Mouse (Mus musculus) liver, embryonic 14.5 days (tissue): ENCODE measurements around the gene D930020B18Rik. TPM values are rescaled to one million over a fixed set of nuclear protein-coding genes. Genes with fewer than 3 reads are reported as not detected.
A peak's percentile ranks its signal among the peaks of the same experiment; 100 is the strongest.

ENCODE experiments used
- ATAC-seq: fragments of 200-750 bp; cut with Nextera tagmentation; 2 replicates; pipeline ENCODE4 v1.8.0; 2017; ENCODE audit warnings: moderate number of reproducible peaks, mild to moderate bottlenecking, moderate library complexity; ENCODE audit not compliant: insufficient read depth
- DNase-seq, 3 experiments: peaks; one replicate each; pipeline ENCODE4 v3.0.0-alpha.2; 2012 to 2013; ENCODE audit warnings: low read depth in 3 of 3, low spot score in 3 of 3
- H3K27ac ChIP-seq: fragments of 300-500 bp; sonication (generic); 2 replicates; pipeline ENCODE4 v1.5.1; 2014; ENCODE audit warnings: moderate library complexity, mild to moderate bottlenecking, control low read depth, inconsistent platforms
- H3K27me3 ChIP-seq: fragments of 300-500 bp; sonication (generic); 2 replicates; pipeline ENCODE4 v1.6.1; 2014; ENCODE audit warnings: mild to moderate bottlenecking, low read length, moderate library complexity; ENCODE audit not compliant: control insufficient read depth, insufficient read depth
- H3K36me3 ChIP-seq: fragments of 300-500 bp; sonication (generic); replicated peaks from 2 replicates; pipeline ENCODE4 v1.6.1; 2014; ENCODE audit warnings: low read depth; ENCODE audit not compliant: control insufficient read depth, insufficient read depth
- H3K4me1 ChIP-seq, 2 experiments: fragments of 200-500 bp in 1 of 2; fragments of 300-500 bp in 1 of 2; sonication (generic) in 1 of 2; replicated peaks; 2 replicates each; pipeline ENCODE4 v1.6.1; 2012 to 2014; ENCODE audit warnings: antibody characterized with exemption in 1 of 2, inconsistent platforms in 1 of 2, low read length in 1 of 2; ENCODE audit not compliant: control insufficient read depth in 2 of 2, insufficient read depth in 2 of 2
- H3K4me2 ChIP-seq: fragments of 300-500 bp; sonication (generic); 2 replicates; pipeline ENCODE4 v1.6.1; 2014; ENCODE audit warnings: low read depth, mild to moderate bottlenecking, control low read depth, moderate library complexity
- H3K4me3 ChIP-seq, 2 experiments: fragments of 200-500 bp in 1 of 2; fragments of 300-500 bp in 1 of 2; sonication (generic) in 1 of 2; 2 replicates each; pipeline ENCODE4 v1.5.1; 2012 to 2014; ENCODE audit warnings: low read depth in 2 of 2, low read length in 2 of 2, mild to moderate bottlenecking in 2 of 2, control low read depth in 1 of 2, inconsistent platforms in 1 of 2, moderate library complexity in 1 of 2; ENCODE audit not compliant: insufficient read depth in 1 of 2
- H3K9ac ChIP-seq: fragments of 300-500 bp; sonication (generic); replicated peaks from 2 replicates; pipeline ENCODE4 v1.6.1; 2014; ENCODE audit warnings: mild to moderate bottlenecking, control low read depth, moderate library complexity
- H3K9me3 ChIP-seq: fragments of 300-500 bp; sonication (generic); 2 replicates; pipeline ENCODE4 v1.6.1; 2016; ENCODE audit warnings: low read length, mixed read lengths; ENCODE audit not compliant: control insufficient read depth
- CTCF ChIP-seq: IDR thresholded peaks from 2 replicates; pipeline ENCODE4 v1.5.1; 2016; ENCODE audit warnings: antibody characterized with exemption, low read depth, control low read depth
- EP300 ChIP-seq: IDR thresholded peaks from 2 replicates; pipeline ENCODE4 v1.6.1; 2016; ENCODE audit warnings: antibody characterized with exemption, low read depth
- WGBS: fragments of 180-500 bp; shearing (Covaris S2); extraction: QIAGEN DNeasy Blood & Tissue Kit; methylation state at CpG from one replicate; pipeline ENCODE4 v1.1.7; 2014; ENCODE audit not compliant: insufficient replicate concordance; 5-methylcytosine and 5-hydroxymethylcytosine counted together
- polyA plus RNA-seq, 2 experiments: library from polyadenylated mRNA; depleted of rRNA in 1 of 2; stranded (reverse) in 1 of 2; unstranded in 1 of 2; fragments of >200 nt; fragmentation: Nextera tagmentation in 1 of 2; extraction: Ambion mirVana in 1 of 2; gene quantifications; 2 replicates each; pipeline versions ENCODE4 v1.2.1 to v1.2.3; 2012 to 2014

Gene D930020B18Rik
- polyA plus RNA-seq, 2 experiments = 0.04 TPM; not detected in 1

DNA sequence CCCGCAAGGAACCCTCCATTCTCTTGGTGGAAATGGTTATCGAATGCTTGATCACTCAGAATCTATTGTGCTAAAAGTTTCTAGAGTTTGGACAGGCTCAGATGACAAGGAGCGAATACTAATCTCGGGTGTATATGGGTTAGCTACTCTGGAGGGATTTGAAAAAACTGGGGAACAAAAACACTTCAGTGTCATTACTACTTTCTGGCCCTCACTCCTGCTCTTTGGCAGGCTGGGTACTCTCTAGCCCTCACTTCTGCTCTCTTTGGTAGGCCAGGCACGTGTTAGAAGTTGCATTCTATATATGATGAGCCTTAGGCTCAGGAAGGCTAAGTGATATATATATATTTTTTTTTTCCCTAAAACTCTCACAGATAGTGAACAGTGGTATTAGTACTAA lies 1.8 kb upstream of the D930020B18Rik start:
- TF ChIP-seq CTCF = no peak
- Histone ChIP-seq H3K9me3 (no peaks in the 10 kb centered on the region), H3K4me1 (peaks cover 0 to 4% of the 10 kb centered on the region in 2 experiments; a peak in 1 of 4 replicates), H3K9ac (no peak overlapping the region), H3K4me3 (no peak overlapping the region), H3K27me3 (peaks cover 29% of the 10 kb centered on the region), H3K36me3 (no peaks in the 10 kb centered on the region), H3K4me2 (no peak overlapping the region), H3K27ac (no peak overlapping the region)
- ATAC-seq (no peak), DNase-seq (no peak)
- WGBS = 65% methylated on average over 5 of the region's 5 CpGs

DNA sequence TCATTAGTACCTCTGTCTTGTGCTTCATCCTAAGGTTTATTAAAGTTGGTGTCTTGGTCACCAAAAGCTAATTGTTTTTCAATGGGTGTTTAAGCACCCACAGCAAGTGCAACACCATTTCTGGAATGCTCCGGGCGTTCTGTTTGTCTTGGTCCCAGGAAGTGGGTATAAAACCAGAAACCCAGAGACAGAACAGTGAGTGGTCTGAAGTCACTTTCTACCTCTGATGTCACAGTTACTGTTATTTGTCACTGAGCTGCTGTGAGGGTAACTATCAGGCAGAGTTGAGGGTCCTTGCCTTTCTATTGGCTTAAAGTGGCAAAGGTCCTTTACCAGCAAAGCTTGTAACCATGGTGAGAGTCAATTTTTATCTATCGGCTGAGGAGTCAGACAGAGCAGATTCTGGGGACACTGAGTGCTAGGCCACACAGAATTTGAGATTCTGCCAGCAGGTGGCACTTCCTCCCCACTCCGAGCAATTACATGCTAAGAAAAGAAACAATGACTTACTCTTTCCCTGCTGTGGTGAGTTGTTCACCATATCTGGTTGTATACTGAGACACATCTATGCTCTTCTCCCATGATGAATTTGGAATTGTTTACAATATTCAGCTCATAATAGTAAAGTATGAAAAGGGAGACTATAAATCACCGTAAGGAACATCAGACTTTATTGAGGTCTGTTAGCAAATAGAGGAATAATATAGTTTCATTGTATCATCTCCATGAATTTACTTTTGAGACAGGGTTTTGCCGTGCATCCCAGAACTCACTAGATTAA lies 1.0 kb upstream of the D930020B18Rik start:
- Histone ChIP-seq H3K4me2 (no peak overlapping the region), H3K9me3 (no peaks in the 10 kb centered on the region), H3K4me1 (peaks cover 0 to 4% of the 10 kb centered on the region in 2 experiments; a peak in 1 of 4 replicates), H3K36me3 (no peaks in the 10 kb centered on the region), H3K9ac (no peak overlapping the region), H3K27me3 (peaks cover 29% of the 10 kb centered on the region), H3K27ac (no peak overlapping the region), H3K4me3 (no peak overlapping the region)
- TF ChIP-seq CTCF = peak; percentile 62
- TF ChIP-seq EP300 = no peak
- no peak for DNase-seq
- ATAC-seq = no peak
- 39% methylated on average over 6 of the region's 6 CpGs for WGBS

DNA sequence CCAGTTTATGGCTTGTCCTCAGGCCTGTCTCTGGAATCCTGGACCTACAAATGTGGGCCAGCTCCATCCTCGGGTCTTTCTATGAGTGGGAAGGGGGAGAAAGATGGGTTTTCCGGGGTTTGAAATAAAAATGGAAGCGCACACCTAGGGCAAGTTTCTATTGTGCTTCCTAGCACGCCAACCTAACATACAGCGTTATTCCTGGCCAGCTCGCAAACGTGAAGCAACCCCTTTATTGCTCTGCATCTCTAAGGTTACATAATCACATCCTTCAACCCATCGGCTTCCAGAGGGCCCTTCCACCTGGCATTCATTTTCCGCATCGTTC lies 480 bp upstream of the D930020B18Rik start:
- Histone ChIP-seq H3K27ac (no peak overlapping the region), H3K4me2 (peak overlapping the region; percentile 69), H3K27me3 (peaks cover 29% of the 10 kb centered on the region), H3K4me3 (peak overlapping the region; percentile 1 to 51; a peak in 3 of 4 replicates), H3K9me3 (no peaks in the 10 kb centered on the region), H3K4me1 (peaks cover 0 to 4% of the 10 kb centered on the region in 2 experiments; a peak in 1 of 4 replicates), H3K9ac (no peak overlapping the region), H3K36me3 (no peaks in the 10 kb centered on the region)
- TF ChIP-seq CTCF (no peak), EP300 (no peak)
- WGBS = 14% methylated on average over 10 of the region's 10 CpGs
- ATAC-seq (no peak), DNase-seq (no peak)

DNA sequence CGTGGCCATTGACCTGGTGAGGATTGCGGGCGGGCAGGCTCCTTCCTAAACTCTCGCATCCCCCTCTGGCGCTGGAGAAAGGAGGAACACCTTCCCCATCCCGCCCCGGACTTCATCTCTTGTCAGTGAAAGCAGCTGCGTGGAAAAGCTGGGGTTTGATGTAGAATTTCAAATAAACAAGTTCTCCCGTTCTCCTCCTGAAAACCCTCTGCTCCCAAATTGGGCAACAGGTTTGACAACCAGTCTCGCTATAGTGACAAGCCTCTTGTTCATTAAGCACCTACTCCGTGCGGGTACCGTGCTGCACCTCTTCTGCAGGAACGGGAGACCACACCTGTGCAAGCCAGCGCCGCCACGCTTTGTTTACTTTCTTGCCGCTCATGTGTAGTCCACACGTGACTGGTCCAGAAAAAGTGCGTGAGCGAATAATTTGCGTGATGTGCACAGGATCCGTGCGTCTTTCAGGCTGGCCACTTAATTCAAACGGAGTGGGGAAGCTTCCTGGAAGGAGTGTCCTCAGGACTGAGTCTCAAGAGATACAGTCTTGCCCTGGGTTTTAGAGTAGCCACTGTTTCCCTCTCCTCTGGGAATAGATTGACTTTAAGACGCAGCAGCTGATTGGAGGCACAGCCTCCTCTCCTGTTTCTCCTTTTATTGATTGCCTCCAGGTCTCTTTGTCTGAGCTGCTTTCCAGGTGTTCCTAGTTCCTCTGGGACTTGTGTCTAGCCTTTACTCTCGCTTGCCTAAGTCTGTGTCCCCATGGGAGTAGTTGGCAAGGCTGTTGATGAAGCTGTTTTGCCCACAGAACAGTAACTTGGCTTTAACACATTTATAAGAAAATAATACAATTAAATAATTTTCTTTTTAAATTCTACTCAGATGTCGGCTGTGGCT lies 913 bp downstream of the D930020B18Rik start:
- DNase-seq = no peak

DNA sequence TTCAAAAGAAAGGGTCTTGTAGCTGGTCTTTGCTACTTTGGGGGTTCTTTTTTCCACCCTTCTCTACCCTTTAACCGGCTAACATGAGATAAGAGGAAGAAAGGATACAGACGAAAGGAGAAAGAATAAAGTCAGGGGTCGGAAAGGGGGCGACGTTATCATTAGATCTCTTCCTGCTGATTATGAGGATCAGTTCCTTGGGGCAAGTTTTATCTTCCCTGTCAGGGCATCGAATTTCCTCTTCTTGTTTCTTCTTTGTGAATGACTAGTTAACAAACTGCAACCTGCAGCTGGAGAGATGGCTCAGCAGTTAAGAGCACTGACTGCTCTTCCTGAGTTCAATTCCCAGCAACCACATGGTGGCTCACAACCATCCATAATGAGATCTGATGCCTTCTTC lies 4.9 kb downstream of the D930020B18Rik start:
- no peaks in the 10 kb centered on the region; a peak in 1 of 4 replicates for H3K4me1 ChIP-seq
- no peak overlapping the region for H3K9ac ChIP-seq
- ATAC-seq (no peak), DNase-seq (no peak)
- H3K36me3 ChIP-seq = no peaks in the 10 kb centered on the region
- no peak overlapping the region for H3K27ac ChIP-seq
- H3K4me3 ChIP-seq = no peak overlapping the region
- WGBS = 5% methylated on average over 6 of the region's 6 CpGs
- no peak for TF ChIP-seq CTCF
- no peak for TF ChIP-seq EP300
- H3K4me2 ChIP-seq = no peak overlapping the region
- H3K9me3 ChIP-seq = no peaks in the 10 kb centered on the region
- H3K27me3 ChIP-seq = peaks cover 21% of the 10 kb centered on the region

More for the DNA sequence above, 913 bp downstream of the D930020B18Rik start:
- H3K4me1 ChIP-seq = peaks cover 0 to 4% of the 10 kb centered on the region in 2 experiments; a peak in 1 of 4 replicates
- peak overlapping the region; percentile 69 for H3K4me2 ChIP-seq
- H3K27ac ChIP-seq = no peak overlapping the region
- peaks cover 29% of the 10 kb centered on the region for H3K27me3 ChIP-seq
- peak overlapping the region; percentile 1 to 51 for H3K4me3 ChIP-seq
- ATAC-seq = no peak
- no peaks in the 10 kb centered on the region for H3K36me3 ChIP-seq
- H3K9ac ChIP-seq = no peak overlapping the region
- WGBS = 7% methylated on average over 28 of the region's 28 CpGs
- no peaks in the 10 kb centered on the region for H3K9me3 ChIP-seq
- TF ChIP-seq CTCF = no peak
- no peak for TF ChIP-seq EP300
